Mouse (Mus musculus) splenic B cell, adult 2 months (primary cell): ENCODE results near the gene Nt5c.
A peak's percentile ranks its signal among the peaks of the same experiment; 100 is the strongest.
"Not testable (repeated sequence)": the region's sequence is repeated elsewhere in the genome, so short reads cannot be mapped to it uniquely, and the experiment has no call there.

Experiments
- DNase-seq: peaks from one replicate; pipeline ENCODE4 v3.0.0-alpha.2; 2011; ENCODE audit warnings: low read depth, low spot score
- H3K27me3 ChIP-seq: 2 replicates; pipeline ENCODE4 v1.6.1; 2012; ENCODE audit warnings: mild to moderate bottlenecking, low read length, moderate library complexity, mixed read lengths; ENCODE audit not compliant: control insufficient read depth, poor library complexity, insufficient read depth, severe bottlenecking
- H3K36me3 ChIP-seq: 2 replicates; pipeline ENCODE4 v1.6.1; 2012; ENCODE audit warnings: mild to moderate bottlenecking, low read length, moderate library complexity, mixed read lengths; ENCODE audit not compliant: control insufficient read depth, poor library complexity, insufficient read depth, severe bottlenecking

Gene Nt5c

GRCm38 (mm10) chr11:115491356-115492083 is at the start of gene Nt5c:
Nt5c (minus strand) TSS chr11:115491862.
- no peaks in the 10 kb centered on the region for H3K27me3 ChIP-seq
- peaks cover 2% of the 10 kb centered on the region; the same call in 1 of the 2 replicates for H3K36me3 ChIP-seq
- DNase-seq: peak; percentile 87

DNA sequence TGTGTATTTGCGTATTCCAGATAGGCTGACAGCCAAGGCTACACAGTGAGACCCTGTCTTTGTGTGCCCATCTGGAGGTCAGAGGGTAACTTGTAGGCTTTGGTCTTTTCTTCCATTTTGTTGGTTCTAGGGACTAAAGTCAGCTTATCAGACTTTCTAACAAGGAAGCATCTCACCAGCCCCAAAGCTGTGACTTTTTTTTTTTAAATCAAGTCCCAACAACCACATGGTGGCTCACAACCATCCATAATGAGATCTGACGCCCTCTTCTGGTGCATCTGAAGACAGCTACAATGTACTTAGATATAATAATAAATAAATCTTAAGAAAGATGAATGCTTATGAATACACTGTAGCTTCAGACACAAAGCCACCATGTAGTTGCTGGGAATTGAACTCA is 46.4 kb upstream of the Nt5c start:
- H3K27me3 ChIP-seq: no peaks in the 10 kb centered on the region
- peak; percentile 46 for DNase-seq

DNA sequence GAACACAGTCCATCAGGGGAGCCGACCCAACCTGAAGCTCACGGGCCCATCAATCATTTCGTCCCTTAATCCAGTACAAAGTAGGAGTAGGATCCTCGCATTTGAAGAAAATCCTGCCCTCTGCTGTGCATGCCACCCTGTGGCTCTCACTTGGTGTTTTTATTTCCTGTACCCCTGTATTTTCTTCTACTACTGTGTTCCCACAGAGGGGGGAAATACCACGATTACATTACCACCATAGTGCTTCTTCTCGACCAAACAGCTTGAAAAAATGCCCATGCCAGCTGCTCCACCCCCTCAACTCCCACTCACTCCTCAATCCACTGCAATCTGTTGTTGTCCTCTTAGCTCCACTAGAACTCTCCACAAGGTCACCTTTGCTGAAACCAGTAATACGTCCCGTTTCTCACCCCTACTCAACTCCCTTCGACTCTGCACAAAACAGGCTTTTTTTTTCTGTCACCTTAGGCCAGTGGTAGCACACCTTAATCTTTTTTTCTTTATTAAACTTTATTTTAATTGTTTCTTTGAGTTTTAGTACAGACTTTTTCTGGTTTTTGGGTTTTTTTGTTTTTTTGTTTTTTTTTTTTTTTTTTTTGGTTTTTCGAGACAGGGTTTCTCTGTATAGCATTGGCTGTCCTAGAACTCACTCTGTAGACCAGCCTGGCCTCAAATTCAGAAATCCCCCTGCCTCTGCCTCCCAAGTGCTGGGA is 45.4 kb upstream of the Nt5c start:
- peak; percentile 23 for DNase-seq
- H3K27me3 ChIP-seq: no peaks in the 10 kb centered on the region
- peaks cover 4% of the 10 kb centered on the region; the same call in 1 of the 2 replicates for H3K36me3 ChIP-seq

More for the DNA sequence above, 46.4 kb upstream of the Nt5c start:
- H3K36me3 ChIP-seq: peaks cover 4% of the 10 kb centered on the region; the same call in 1 of the 2 replicates

- Histone ChIP-seq H3K36me3 (peaks cover 4% of the 10 kb centered on the region; the same call in 1 of the 2 replicates), H3K27me3 (no peaks in the 10 kb centered on the region)
- peak; percentile 98 for DNase-seq
These were observed 44.5 kb upstream of the Nt5c start, which contains the start of gene Sumo2 for GRCm38 (mm10) chr11:115536038-115536681. Sumo2 (minus strand) TSS chr11:115536276.

DNA sequence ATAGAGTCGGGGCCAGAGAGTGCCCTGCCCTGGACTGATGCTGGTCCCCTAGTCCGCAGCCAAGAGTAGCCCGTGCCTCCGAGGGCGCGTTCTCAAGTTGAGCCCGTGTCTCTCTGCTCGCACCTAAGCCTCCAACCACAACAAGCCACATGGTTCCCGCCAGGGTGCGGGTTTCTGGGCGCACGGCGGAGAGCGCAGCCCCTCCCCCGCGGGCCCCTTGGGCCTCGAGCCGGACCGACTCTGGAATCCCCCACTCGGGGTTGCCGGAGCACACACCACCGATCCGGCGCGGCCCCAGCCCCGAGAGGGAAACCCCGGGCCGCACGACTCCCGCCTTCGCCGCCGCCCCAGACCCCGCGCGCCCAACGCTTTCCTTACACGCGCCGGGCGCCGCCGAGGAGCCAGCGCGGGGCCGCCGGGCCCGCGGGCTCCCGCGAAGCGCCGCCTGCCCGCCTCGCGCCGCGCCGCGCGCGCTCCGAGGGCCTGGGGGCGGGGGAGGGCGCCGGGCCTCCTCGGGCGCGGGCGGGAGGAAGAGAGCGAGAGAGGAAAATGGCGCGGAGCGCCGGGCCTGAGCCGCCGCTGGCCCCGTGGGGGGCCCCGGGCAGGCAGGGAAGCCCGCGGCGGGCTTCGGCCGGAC is 43.9 kb upstream of the Nt5c start:
- Histone ChIP-seq H3K27me3 (no peaks in the 10 kb centered on the region), H3K36me3 (peaks cover 4% of the 10 kb centered on the region; the same call in 1 of the 2 replicates)
- DNase-seq: peak; percentile 72

DNA sequence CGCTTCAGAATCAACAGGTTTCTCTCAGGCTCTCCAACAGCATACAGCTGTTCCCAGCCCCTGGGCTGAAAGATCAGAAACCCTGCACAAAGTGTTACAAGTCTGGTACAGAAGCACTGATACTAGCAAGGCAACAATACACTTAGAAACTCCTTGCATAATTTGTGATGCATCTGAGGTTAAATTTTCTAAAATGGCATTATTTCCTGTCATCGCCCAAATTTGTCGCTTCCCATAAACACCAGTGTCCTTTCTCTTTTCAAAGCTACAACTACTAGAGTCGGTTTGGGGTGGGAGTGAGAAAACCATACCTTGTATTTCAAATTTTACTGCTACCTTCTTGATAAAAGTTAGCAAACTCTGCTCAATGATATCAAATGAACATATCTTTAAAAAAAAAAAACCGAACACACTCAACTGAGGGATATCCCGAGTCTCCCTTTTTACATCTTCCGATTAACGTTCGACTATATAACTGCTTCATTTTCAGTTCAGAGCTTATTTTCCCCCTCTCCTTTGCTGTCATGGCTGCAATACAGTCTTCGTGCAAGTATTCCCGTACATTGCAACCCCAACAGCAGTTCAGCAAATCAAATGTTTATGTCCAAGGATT is 43.2 kb upstream of the Nt5c start:
- Histone ChIP-seq H3K27me3 (no peaks in the 10 kb centered on the region), H3K36me3 (peaks cover 4% of the 10 kb centered on the region; the same call in 1 of the 2 replicates)
- no peak for DNase-seq

DNA sequence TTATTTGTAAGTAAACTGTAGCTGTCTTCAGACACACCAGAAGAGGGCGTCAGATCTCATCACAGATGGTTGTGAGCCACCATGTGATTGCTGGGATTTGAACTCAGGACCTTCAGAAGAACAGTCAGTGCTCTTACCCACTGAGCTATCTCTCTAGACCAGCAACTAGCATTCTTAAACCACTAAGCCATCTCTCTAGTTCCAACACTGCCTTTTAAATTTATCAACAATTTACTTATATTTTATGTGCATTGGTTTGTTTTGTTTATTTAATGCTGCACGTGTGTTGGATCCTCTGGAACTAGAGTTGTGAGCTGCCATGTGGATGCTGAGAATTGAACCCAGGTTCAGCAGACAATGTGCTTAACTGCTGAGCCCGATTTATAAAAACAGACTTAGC is 34.8 kb upstream of the Nt5c start:
- H3K27me3 ChIP-seq, DNase-seq: not testable (repeated sequence)
- peaks cover 16% of the 10 kb centered on the region for H3K36me3 ChIP-seq

DNA sequence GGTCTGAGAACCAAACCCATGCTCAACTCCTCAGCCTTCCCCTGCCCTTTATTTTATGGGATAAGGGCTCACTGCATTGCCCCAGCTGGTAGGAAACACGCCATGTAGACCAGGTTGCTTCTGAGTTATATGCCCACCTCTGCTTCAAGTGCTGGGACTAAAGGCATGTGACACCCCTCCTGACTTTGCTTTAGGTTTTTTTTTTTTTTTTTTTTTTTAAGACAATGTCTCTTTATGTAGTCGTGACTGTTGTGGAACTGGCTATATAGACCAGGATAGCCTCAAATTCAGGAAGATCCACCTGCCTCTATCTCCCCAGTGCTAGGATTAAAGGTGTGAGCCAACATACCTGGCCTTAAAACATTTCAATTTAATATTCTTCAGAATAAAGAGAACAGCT is 31.0 kb upstream of the Nt5c start:
- no peaks in the 10 kb centered on the region for H3K27me3 ChIP-seq

DNA sequence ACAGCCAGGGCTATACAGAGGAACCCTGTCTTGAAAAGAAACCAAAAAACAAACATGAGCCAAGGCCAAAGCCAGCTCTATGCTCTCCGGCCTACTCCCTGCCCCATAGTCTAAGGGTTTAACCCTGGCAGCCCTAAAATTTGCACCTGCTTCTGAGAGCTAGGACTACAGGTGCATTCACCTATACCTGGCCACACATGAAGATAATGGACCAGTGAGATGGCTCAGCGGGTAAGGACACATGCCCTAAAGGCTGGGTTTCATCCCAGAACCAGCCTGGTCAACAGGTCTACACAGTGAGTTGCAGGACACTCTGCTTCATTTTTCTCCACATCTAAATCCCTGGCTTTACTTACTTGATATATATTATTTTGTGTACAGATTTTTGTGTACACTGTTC is 30.6 kb upstream of the Nt5c start:
- H3K27me3 ChIP-seq: no peaks in the 10 kb centered on the region
- DNase-seq: no peak

More for the DNA sequence above, 31.0 kb upstream of the Nt5c start:
- H3K36me3 ChIP-seq: peaks cover 16% of the 10 kb centered on the region
- no peak for DNase-seq

GRCm38 (mm10) chr11:115521080-115521479 is 29.4 kb upstream of the Nt5c start:
- Histone ChIP-seq H3K36me3 (peaks cover 10% of the 10 kb centered on the region), H3K27me3 (no peaks in the 10 kb centered on the region)
- DNase-seq: no peak

More for the DNA sequence above, 30.6 kb upstream of the Nt5c start:
- H3K36me3 ChIP-seq: peaks cover 12% of the 10 kb centered on the region

- Histone ChIP-seq H3K27me3 (no peaks in the 10 kb centered on the region), H3K36me3 (peaks cover 6% of the 10 kb centered on the region)
These were observed 28.6 kb upstream of the Nt5c start for GRCm38 (mm10) chr11:115520218-115520617.

DNA sequence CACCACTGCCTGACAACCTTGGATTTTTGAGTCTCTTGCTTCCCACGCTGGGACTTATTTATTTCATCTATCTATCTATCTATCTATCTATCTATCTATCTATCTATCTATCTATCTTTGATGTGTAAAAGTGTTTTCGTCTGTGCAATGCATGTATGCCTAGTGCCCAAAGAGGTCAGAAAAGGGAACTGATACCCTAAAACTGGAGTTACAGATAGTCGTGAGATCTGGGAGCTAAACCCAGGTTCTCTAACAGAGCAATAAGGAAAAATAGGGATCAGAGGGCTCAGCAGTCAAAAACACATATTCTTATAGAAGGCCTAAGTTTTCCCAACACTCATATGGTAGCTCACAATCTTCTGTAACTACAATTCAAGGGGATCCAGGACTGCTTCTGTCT is 27.9 kb upstream of the Nt5c start:
- no peaks in the 10 kb centered on the region for H3K27me3 ChIP-seq
- H3K36me3 ChIP-seq: peaks cover 6% of the 10 kb centered on the region
- DNase-seq: no peak

More at GRCm38 (mm10) chr11:115520218-115520617, 28.6 kb upstream of the Nt5c start:
- DNase-seq: no peak

GRCm38 (mm10) chr11:115518693-115519092 is 27.0 kb upstream of the Nt5c start:
- H3K27me3 ChIP-seq: no peaks in the 10 kb centered on the region
- H3K36me3 ChIP-seq: peaks cover 2% of the 10 kb centered on the region; the same call in 1 of the 2 replicates
- DNase-seq: no peak

GRCm38 (mm10) chr11:115516942-115517341 is 25.3 kb upstream of the Nt5c start:
- Histone ChIP-seq H3K36me3 (no peaks in the 10 kb centered on the region), H3K27me3 (no peaks in the 10 kb centered on the region)
- DNase-seq: no peak
